Mouse (Mus musculus) T-helper 1 cell (primary cell): ENCODE results near the gene Gm20937.
"Not testable (repeated sequence)": the region's sequence is repeated elsewhere in the genome, so short reads cannot be mapped to it uniquely, and the experiment has no call there.

Experiments
- in situ Hi-C: fragments of 300-600 bp; cut with MboI, MseI; formaldehyde crosslinking; loops from one replicate; pipeline ENCODE4 v1.15.1; 2025; ENCODE audit warnings: high pct_unique_total_duplicates

The Gm20937 gene

DNA sequence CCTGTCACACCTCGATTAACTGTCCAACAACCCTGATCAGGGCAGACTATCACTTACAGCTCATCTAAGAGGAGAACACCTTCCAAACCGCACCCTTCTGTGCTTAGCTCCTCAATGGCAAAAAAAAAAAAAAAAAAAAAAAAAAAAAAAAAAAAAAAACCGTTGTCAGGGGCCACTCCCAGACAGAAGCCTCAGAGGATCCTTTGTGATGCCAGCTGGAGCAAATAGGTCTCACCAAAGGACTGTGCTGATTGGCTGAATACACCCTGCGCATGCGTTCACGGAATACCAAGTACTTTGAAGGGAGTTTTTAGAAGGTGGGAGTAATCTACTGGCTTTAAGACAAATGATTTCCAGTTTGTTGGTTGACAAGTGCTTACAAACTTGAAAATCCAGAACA lies at the start of gene Gm20937:
TSS of gene Gm20937 (minus strand) at position 101 of the 400 bp plus-strand sequence.
- in situ Hi-C loops: not testable (repeated sequence)
